Comparison of ENCODE assay signal across 7 mouse cellular contexts in genomic region chr19:23447221-23447987, GRCm38 (mm10). TPM values are rescaled to one million over a fixed set of nuclear protein-coding genes. Genes with fewer than 3 reads are reported as not detected.
DNase-seq lines count a peak whose midpoint lies in the region; ATAC-seq and TF ChIP-seq lines count a peak whose summit lies in the region.

No protein-coding gene starts in this region.

- no peaks in the 10 kb centered on the region for H3K27me3 ChIP-seq in embryonic facial prominence, embryonic 11.5 days (ENCODE audit: control insufficient read depth, insufficient read depth, low read length)
- H3K27me3 ChIP-seq in heart, embryonic 14.5 days (ENCODE audit: control insufficient read depth, insufficient read depth, low read length): no peaks in the 10 kb centered on the region
- no peaks in the 10 kb centered on the region for H3K27me3 ChIP-seq in small intestine, adult 2 months (ENCODE audit: control insufficient read depth, insufficient read depth, low read length)

- WGBS in embryonic facial prominence, embryonic 11.5 days: 2% methylated on average over 23 of the region's 23 CpGs
- 4% methylated on average over 23 of the region's 23 CpGs for WGBS in heart, embryonic 14.5 days
- 1% methylated on average over 23 of the region's 23 CpGs for WGBS in small intestine, adult 2 months

- peak; percentile 17; the same call in 1 of the 2 replicates for TF ChIP-seq CTCF in small intestine, adult 2 months (IDR thresholded peaks at IDR 0.05; ENCODE audit: extremely low read depth, insufficient read length, insufficient replicate concordance, low read depth, low read length)

- no peak overlapping the region; the same call in 1 of the 2 replicates for H3K9ac ChIP-seq in ES-E14 (ENCODE audit: insufficient read depth, low read depth, low read length, poor library complexity, severe bottlenecking)
- peak overlapping the region; percentile 33 for H3K9ac ChIP-seq in embryonic facial prominence, embryonic 11.5 days (replicated peaks; ENCODE audit: low read length)
- peak overlapping the region; percentile 64 for H3K9ac ChIP-seq in heart, embryonic 14.5 days (ENCODE audit: low read length)

- in situ Hi-C loops in ES-E14 (cut with MboI; ENCODE audit: low sequenced_read_pairs in 2 of 2, unreplicated experiment in 2 of 2): no loop called here

- peak overlapping the region; percentile 20 to 23; a peak in 3 of 4 replicates for H3K4me3 ChIP-seq in ES-E14 (ENCODE audit: insufficient read depth in 1 of 2, low read depth in 1 of 2, low read length in 2 of 2, poor library complexity in 1 of 2, severe bottlenecking in 1 of 2)
- H3K4me3 ChIP-seq in embryonic facial prominence, embryonic 11.5 days (ENCODE audit: low read depth, low read length): peak overlapping the region; percentile 27
- peak overlapping the region; percentile 43 to 54 for H3K4me3 ChIP-seq in heart, embryonic 14.5 days (ENCODE audit: control insufficient read depth in 1 of 2, insufficient read depth in 1 of 2, low read depth in 1 of 2, low read length in 2 of 2)
- H3K4me3 ChIP-seq in small intestine, adult 2 months (ENCODE audit: low read depth, low read length): peak overlapping the region; percentile 62

- no peak for TF ChIP-seq POLR2A in small intestine, adult 2 months (IDR thresholded peaks at IDR 0.05; ENCODE audit: low read depth, low read length)

- intact Hi-C loops in left cerebral cortex, postnatal 36 days (cut with DNase I): no loop called here

- H3K36me3 ChIP-seq in ES-E14 (ENCODE audit: control insufficient read depth, insufficient read depth, low read length, poor library complexity, severe bottlenecking): no peaks in the 10 kb centered on the region
- no peaks in the 10 kb centered on the region for H3K36me3 ChIP-seq in embryonic facial prominence, embryonic 11.5 days (replicated peaks; ENCODE audit: control insufficient read depth, insufficient read depth, low read depth, low read length)
- no peaks in the 10 kb centered on the region for H3K36me3 ChIP-seq in heart, embryonic 14.5 days (ENCODE audit: control insufficient read depth, insufficient read depth, low read length)
- H3K36me3 ChIP-seq in small intestine, adult 2 months (ENCODE audit: control insufficient read depth, insufficient read depth, low read length): no peaks in the 10 kb centered on the region

- no peaks in the 10 kb centered on the region for H3K9me3 ChIP-seq in ES-E14 (ENCODE audit: control insufficient read depth, insufficient read depth, low read depth, low read length)
- no peaks in the 10 kb centered on the region for H3K9me3 ChIP-seq in embryonic facial prominence, embryonic 11.5 days (replicated peaks; ENCODE audit: control insufficient read depth, low read length)
- no peaks in the 10 kb centered on the region for H3K9me3 ChIP-seq in heart, embryonic 14.5 days (ENCODE audit: control insufficient read depth, low read length)

- no peak overlapping the region for H3K27ac ChIP-seq in ES-E14 (ENCODE audit: insufficient read depth, low read depth, low read length, poor library complexity, severe bottlenecking)
- H3K27ac ChIP-seq in embryonic facial prominence, embryonic 11.5 days (replicated peaks; ENCODE audit: low read depth, low read length): no peak overlapping the region
- no peak overlapping the region for H3K27ac ChIP-seq in heart, embryonic 14.5 days (replicated peaks in 1 of 2; ENCODE audit: control insufficient read depth in 1 of 2, insufficient read depth in 1 of 2, low read depth in 2 of 2, low read length in 2 of 2)
- H3K27ac ChIP-seq in small intestine, adult 2 months (ENCODE audit: insufficient read depth, low read depth, low read length): 0 out of 2 replicates have a peak overlapping the region, but pooled peaks have one; percentile 41

- H3K4me1 ChIP-seq in ES-E14 (ENCODE audit: control insufficient read depth in 2 of 2, insufficient read depth in 2 of 2, low read length in 2 of 2, poor library complexity in 1 of 2): peaks cover 0 to 7% of the 10 kb centered on the region in 2 experiments; a peak in 1 of 4 replicates
- H3K4me1 ChIP-seq in embryonic facial prominence, embryonic 11.5 days (ENCODE audit: control insufficient read depth, insufficient read depth, low read length): no peaks in the 10 kb centered on the region
- H3K4me1 ChIP-seq in heart, embryonic 14.5 days (ENCODE audit: control insufficient read depth in 2 of 2, insufficient read depth in 2 of 2, low read length in 2 of 2): peaks cover 8 to 11% of the 10 kb centered on the region in 2 experiments
- H3K4me1 ChIP-seq in small intestine, adult 2 months (ENCODE audit: control insufficient read depth, insufficient read depth, insufficient read length, low read length): no peaks in the 10 kb centered on the region

- DNase-seq in ES-E14 (ENCODE audit: low read depth, low spot score): no peak
- peak; percentile 5 for DNase-seq in adrenal gland, adult 8-10 months
- peak; percentile 55 for DNase-seq in embryonic facial prominence, embryonic 11.5 days (ENCODE audit: low spot score)
- peak; percentile 31 to 36 for DNase-seq in left cerebral cortex, postnatal 36 days (ENCODE audit: low spot score in 2 of 2)

- peak; percentile 71 for ATAC-seq in embryonic facial prominence, embryonic 11.5 days (replicated peaks; ENCODE audit: insufficient number of reproducible peaks, low FRiP score, low TSS enrichment, low read depth)
- ATAC-seq in heart, embryonic 14.5 days (ENCODE audit: insufficient number of reproducible peaks, insufficient read depth, low FRiP score, low read depth): no peak
- peak; percentile 32 for ATAC-seq in megakaryocyte, adult 5-6 weeks (ENCODE audit: poor library complexity, severe bottlenecking)

- H3K4me2 ChIP-seq in embryonic facial prominence, embryonic 11.5 days (ENCODE audit: low read depth, low read length): peak overlapping the region; percentile 63
- H3K4me2 ChIP-seq in heart, embryonic 14.5 days (ENCODE audit: low read length): peak overlapping the region; percentile 98

TF ChIP-seq in ES-E14, 5 proteins besides CTCF, POLR2A, EP300 and RAD21:
- TF ChIP-seq CHD2 (IDR thresholded peaks at IDR 0.05; ENCODE audit: low read depth, low read length) (no peak), ZC3H11A (IDR thresholded peaks at IDR 0.05; ENCODE audit: borderline replicate concordance, low read depth, low read length) (0 out of 2 replicates have a peak, but pooled peaks have one; percentile 12)

RNA-seq across cellular contexts. Expression of gene Mamdc2, which starts 0.8 kb away (rescaled TPM):
- total RNA-seq in ES-E14 (2012; rRNA removed): 0.26 and 0.85 TPM in 2 replicates
- total RNA-seq in adrenal gland, adult 8-10 months (2022): 1 to 10 TPM; 2.4 to 3.5 (median 3.0) TPM
- 1.2 and 1.7 TPM in 2 replicates for polyA plus RNA-seq in embryonic facial prominence, embryonic 11.5 days (2014; fragmentation: Nextera tagmentation; extraction: Ambion mirVana)
- polyA plus RNA-seq in heart, embryonic 14.5 days (2014; fragmentation: Nextera tagmentation; extraction: Ambion mirVana): 1.2 and 1.7 TPM in 2 replicates
- under 1 TPM; 0.93 to 0.99 TPM for total RNA-seq in left cerebral cortex, postnatal 36 days (2021)
- total RNA-seq in megakaryocyte, adult 5-6 weeks (2015): not detected in 2 replicates
- not detected in 2 replicates for total RNA-seq in megakaryocyte, adult 5-6 weeks (2017)
- polyA plus RNA-seq in small intestine, adult 2 months (2012; rRNA removed): 1.8 and 2.3 TPM in 2 replicates
